Mouse (Mus musculus) kidney, postnatal 0 days (tissue): ENCODE results near the gene Mmp12. TPM values are rescaled to one million over a fixed set of nuclear protein-coding genes. Genes with fewer than 3 reads are reported as not detected.

Source experiments
- ATAC-seq: fragments of 200-750 bp; cut with Nextera tagmentation; replicated peaks from 2 replicates; pipeline ENCODE4 v1.8.0; 2017; ENCODE audit warnings: low read depth, moderate number of reproducible peaks, moderate TSS enrichment, moderate library complexity; ENCODE audit not compliant: low FRiP score
- DNase-seq: peaks from one replicate; pipeline ENCODE4 v3.0.0-alpha.2; 2016; ENCODE audit warnings: low spot score
- H3K27ac ChIP-seq: fragments of 300-500 bp; sonication (generic); 2 replicates; pipeline ENCODE4 v1.5.1; 2014; ENCODE audit warnings: mild to moderate bottlenecking
- H3K27me3 ChIP-seq: fragments of 300-500 bp; sonication (generic); 2 replicates; pipeline ENCODE4 v1.6.1; 2014; ENCODE audit warnings: low read length, mixed read lengths; ENCODE audit not compliant: insufficient read depth
- H3K36me3 ChIP-seq: fragments of 300-500 bp; sonication (generic); 2 replicates; pipeline ENCODE4 v1.6.1; 2014; ENCODE audit warnings: low read length, mixed read lengths; ENCODE audit not compliant: insufficient read depth
- H3K4me1 ChIP-seq: fragments of 300-500 bp; sonication (generic); replicated peaks from 2 replicates; pipeline ENCODE4 v1.6.1; 2014; ENCODE audit warnings: antibody characterized with exemption, low read length, mixed read lengths; ENCODE audit not compliant: insufficient read depth
- H3K4me2 ChIP-seq: fragments of 300-500 bp; sonication (generic); 2 replicates; pipeline ENCODE4 v1.6.1; 2014; ENCODE audit warnings: mild to moderate bottlenecking, low read length, moderate library complexity, mixed read lengths
- H3K4me3 ChIP-seq: fragments of 300-500 bp; sonication (generic); replicated peaks from 2 replicates; pipeline ENCODE4 v1.5.1; 2014; ENCODE audit warnings: low read depth, low read length
- H3K9ac ChIP-seq: fragments of 300-500 bp; sonication (generic); 2 replicates; pipeline ENCODE4 v1.6.1; 2014; ENCODE audit warnings: low read depth, low read length
- H3K9me3 ChIP-seq: fragments of 300-500 bp; sonication (generic); replicated peaks from 2 replicates; pipeline ENCODE4 v1.6.1; 2016; ENCODE audit warnings: low read length, inconsistent platforms, mixed read lengths
- CTCF ChIP-seq: IDR thresholded peaks from 2 replicates; pipeline ENCODE4 v1.5.1; 2016; ENCODE audit warnings: antibody characterized with exemption, low read depth, mild to moderate bottlenecking, moderate library complexity
- WGBS: fragments of 180-500 bp; shearing (Covaris S2); extraction: QIAGEN DNeasy Blood & Tissue Kit; methylation state at CpG from one replicate; pipeline ENCODE4 v1.1.7; 2014; 5-methylcytosine and 5-hydroxymethylcytosine counted together
- polyA plus RNA-seq: library from polyadenylated mRNA; unstranded; fragments of >200 nt; fragmentation: Nextera tagmentation; extraction: Ambion mirVana; gene quantifications from 2 replicates; pipeline ENCODE4 v1.2.1, GENCODE M21; 2015

The Mmp12 gene
- 0.06 TPM in 1 of 2 replicates, not detected in the other for polyA plus RNA-seq

DNA sequence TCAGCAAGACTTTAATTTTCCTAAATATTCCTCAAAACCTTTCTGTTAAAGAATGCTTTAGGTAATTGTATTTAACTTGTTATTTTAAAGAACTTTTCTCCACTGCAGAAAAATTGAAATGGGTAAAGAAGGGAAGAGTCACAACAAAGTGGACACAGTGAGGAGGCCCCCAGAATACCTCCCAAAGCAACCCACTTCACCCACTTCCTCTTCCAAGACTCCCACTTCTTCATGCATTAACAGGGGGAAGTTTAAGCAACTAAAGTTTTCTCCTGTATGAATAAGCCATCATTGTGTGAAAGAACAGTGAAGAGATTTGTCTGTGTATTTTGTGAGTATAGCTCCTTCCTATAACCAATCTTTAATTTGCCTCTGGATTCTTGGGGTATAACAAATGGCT is at the start of gene Mmp12:
TSS of gene Mmp12 (plus strand) at position 275 of the 400 bp plus-strand sequence.
- H3K27me3 ChIP-seq = no peaks in the 10 kb centered on the region
- H3K27ac ChIP-seq = no peak within 1 kb of the TSS
- H3K9ac ChIP-seq = no peak within 1 kb of the TSS
- H3K4me3 ChIP-seq = no peak within 1 kb of the TSS
- H3K36me3 ChIP-seq = no peaks in the 10 kb centered on the region
- H3K9me3 ChIP-seq = no peaks in the 10 kb centered on the region
- no peaks in the 10 kb centered on the region for H3K4me1 ChIP-seq
- DNase-seq = no peak
- TF ChIP-seq CTCF = no peak
- ATAC-seq = no peak
- H3K4me2 ChIP-seq = no peak within 1 kb of the TSS

DNA sequence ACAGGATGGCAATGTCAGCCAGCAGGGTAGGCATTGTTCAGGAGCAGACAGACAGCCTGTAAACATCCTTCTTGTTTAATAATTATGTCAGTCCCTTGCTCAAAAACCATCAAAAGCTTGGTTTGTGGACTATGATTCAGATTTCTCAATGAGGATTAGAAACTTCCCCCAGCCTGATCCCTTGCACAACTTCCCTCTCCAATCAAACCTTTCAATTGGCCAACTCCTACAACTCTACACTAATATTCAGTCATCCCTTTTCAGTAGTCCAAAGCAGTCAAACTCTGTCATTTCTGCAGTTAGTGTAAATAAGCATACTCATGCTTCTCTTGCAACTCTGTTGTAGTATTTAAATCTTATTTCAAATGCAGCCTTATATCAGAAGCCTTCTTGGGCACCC is 12.3 kb upstream of the Mmp12 start:
- DNase-seq (no peak), ATAC-seq (no peak)
- no peaks in the 10 kb centered on the region for H3K9me3 ChIP-seq
- H3K4me3 ChIP-seq = no peak overlapping the region
- TF ChIP-seq CTCF = no peak
- H3K9ac ChIP-seq = no peak overlapping the region
- H3K36me3 ChIP-seq = no peaks in the 10 kb centered on the region
- no peaks in the 10 kb centered on the region for H3K27me3 ChIP-seq
- H3K27ac ChIP-seq = no peak overlapping the region
- no peaks in the 10 kb centered on the region for H3K4me1 ChIP-seq
- no peak overlapping the region for H3K4me2 ChIP-seq

DNA sequence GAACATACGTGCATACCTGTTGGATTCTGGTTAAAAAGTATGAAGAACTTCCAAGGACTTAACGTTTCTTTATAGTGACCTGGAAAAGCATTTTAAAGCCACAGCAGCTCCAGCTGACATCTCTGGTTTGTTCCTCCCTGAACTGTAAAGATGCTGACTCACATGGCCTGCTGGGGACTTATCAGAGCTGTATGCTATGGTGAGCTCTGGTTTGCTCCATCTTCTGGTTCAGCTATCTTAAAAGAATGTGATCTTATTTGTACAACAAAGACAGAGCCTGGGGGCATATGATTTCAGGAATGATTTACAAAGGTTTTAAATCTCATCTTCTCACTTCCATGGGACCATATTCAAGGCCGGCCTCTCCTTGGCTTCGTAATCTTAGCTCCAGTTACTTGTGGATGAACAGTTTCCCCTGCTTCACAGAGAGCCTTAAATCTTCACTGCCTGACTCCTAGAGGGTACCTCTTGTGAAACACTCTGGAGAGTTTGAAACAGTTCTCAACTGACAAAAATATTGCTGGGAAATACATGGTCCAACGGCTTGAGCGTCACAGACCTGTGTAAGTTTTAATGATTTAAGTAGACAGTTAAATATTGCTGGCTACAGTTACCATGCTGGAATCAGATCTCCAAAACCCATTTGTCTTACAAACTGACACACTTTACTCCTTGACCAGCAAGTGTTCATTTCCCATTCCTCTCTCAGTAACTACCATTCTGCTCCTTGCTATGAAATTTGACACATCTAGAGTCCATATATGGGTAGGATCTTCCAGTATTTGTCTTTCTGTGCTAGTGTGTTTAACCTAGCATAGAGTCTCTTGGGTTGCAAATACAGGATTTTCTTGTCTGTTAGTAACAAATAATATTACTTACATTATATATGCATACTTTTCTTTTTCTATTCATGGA is 8.2 kb upstream of the Mmp12 start:
- peak; percentile 55 for DNase-seq
- H3K27ac ChIP-seq = no peak overlapping the region
- peak; percentile 46 for ATAC-seq
- H3K9ac ChIP-seq = no peak overlapping the region
- no peak overlapping the region for H3K4me3 ChIP-seq
- TF ChIP-seq CTCF = no peak
- no peaks in the 10 kb centered on the region for H3K36me3 ChIP-seq
- no peak overlapping the region for H3K4me2 ChIP-seq
- no peaks in the 10 kb centered on the region for H3K4me1 ChIP-seq
- no peaks in the 10 kb centered on the region for H3K9me3 ChIP-seq
- H3K27me3 ChIP-seq = no peaks in the 10 kb centered on the region
- 28% methylated on average over 5 of the region's 6 CpGs for WGBS

DNA sequence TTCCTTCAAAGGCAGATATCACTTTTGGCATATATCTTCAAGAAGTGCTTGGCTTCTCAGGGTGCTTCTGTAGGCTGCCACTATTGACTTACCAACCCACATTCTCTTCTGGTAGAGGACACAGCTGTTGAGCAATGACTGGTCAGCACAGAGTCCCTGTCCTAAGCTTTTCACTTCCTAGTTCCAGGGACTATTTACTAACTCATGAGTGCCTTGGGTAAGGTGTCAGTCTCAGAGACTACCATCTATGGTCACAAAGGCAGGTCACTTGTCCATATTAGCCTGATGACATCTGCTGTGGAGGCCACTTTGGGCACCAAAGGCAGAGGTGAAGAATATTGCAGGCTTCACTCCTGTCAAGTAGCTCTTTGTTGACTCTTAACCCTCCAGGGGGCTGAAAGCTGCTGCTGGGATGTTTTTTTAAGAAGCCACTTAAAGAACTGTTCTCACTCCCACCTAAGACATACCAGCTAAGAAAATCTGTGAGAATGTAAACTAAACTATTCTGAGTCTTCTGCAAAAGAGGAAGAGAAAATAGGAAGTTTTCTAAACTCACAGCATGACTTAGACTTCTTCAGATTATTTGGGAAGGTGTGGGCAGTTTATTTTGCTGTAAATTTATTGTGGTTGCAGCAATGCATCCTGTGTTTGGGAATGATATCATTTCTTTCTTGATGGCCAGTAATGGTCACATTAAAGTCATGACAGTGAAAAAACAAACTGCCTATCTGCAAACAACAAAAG is 7.3 kb upstream of the Mmp12 start:
- ATAC-seq = no peak
- no peak overlapping the region for H3K4me3 ChIP-seq
- H3K9me3 ChIP-seq = no peaks in the 10 kb centered on the region
- DNase-seq = peak; percentile 4
- H3K27me3 ChIP-seq = no peaks in the 10 kb centered on the region
- no peak overlapping the region for H3K4me2 ChIP-seq
- H3K27ac ChIP-seq = no peak overlapping the region
- H3K9ac ChIP-seq = no peak overlapping the region
- no peak for TF ChIP-seq CTCF
- H3K4me1 ChIP-seq = no peaks in the 10 kb centered on the region
- H3K36me3 ChIP-seq = no peaks in the 10 kb centered on the region

DNA sequence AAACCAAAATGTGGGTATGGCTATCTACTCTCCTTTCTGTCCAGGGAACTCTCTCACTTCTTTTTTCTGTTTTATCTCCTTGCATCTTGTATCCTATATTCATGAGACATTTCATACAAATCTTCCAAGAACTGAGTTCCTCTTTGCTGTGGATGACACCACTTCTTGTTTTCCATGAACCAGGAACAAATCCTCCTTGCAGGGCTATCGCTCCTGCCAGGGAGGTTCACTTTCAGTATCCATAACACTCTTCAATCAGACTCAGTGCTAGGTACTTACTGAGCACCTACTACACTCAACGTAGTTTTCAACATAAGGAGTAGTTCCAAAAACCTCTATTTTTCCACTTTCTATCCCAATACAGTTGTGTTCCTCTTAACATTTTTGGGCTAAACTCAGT is 1.3 kb downstream of the Mmp12 start:
- Histone ChIP-seq H3K36me3 (no peaks in the 10 kb centered on the region), H3K9ac (no peak overlapping the region), H3K4me2 (no peak overlapping the region), H3K9me3 (no peaks in the 10 kb centered on the region), H3K4me3 (no peak overlapping the region), H3K4me1 (no peaks in the 10 kb centered on the region), H3K27ac (no peak overlapping the region), H3K27me3 (no peaks in the 10 kb centered on the region)
- DNase-seq (no peak), ATAC-seq (no peak)
- 87% methylated on average over 2 of the region's 2 CpGs for WGBS
- no peak for TF ChIP-seq CTCF

DNA sequence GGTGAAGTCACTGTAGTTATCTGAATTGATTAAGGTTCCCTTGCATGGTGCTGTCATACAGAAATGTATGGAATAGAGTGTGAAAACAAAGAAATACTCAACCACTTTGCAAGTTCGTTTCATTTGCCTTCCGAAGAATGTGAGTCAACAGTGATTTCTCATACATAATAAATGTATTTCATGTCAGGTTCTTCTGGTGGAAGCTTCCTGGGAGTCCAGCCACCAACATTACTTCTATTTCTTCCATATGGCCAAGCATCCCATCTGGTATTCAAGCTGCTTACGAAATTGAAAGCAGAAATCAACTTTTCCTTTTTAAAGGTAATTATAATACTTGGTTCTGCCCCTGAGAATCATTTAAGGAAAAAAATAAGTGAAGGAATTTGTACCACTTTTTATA is 10.4 kb downstream of the Mmp12 start:
- 87% methylated on average over 3 of the region's 3 CpGs for WGBS
- DNase-seq (no peak), ATAC-seq (no peak)
- Histone ChIP-seq H3K4me3 (no peak overlapping the region), H3K27ac (no peak overlapping the region), H3K27me3 (no peaks in the 10 kb centered on the region), H3K4me2 (no peak overlapping the region), H3K9ac (no peak overlapping the region), H3K4me1 (no peaks in the 10 kb centered on the region), H3K9me3 (no peaks in the 10 kb centered on the region), H3K36me3 (no peaks in the 10 kb centered on the region)
- no peak for TF ChIP-seq CTCF
